Mouse (Mus musculus) hindbrain, embryonic 10.5 days (tissue): Measurements from ENCODE around the gene Gm20772. TPM values are rescaled to one million over a fixed set of nuclear protein-coding genes. Genes with fewer than 3 reads are reported as not detected.
"Not testable (repeated sequence)": the region's sequence is repeated elsewhere in the genome, so short reads cannot be mapped to it uniquely, and the experiment has no call there.

Source experiments
- DNase-seq: peaks from one replicate; pipeline ENCODE4 v3.0.0-alpha.2; 2017; ENCODE audit warnings: low spot score
- H3K27ac ChIP-seq: fragments of 300-500 bp; sonication (generic); 2 replicates; pipeline ENCODE4 v1.5.1; 2016; ENCODE audit warnings: mild to moderate bottlenecking, moderate library complexity
- H3K27me3 ChIP-seq: fragments of 300-500 bp; sonication (generic); 2 replicates; pipeline ENCODE4 v1.6.1; 2016; ENCODE audit warnings: mild to moderate bottlenecking; ENCODE audit not compliant: poor library complexity, insufficient read depth, severe bottlenecking
- H3K36me3 ChIP-seq: fragments of 300-500 bp; sonication (generic); 2 replicates; pipeline ENCODE4 v1.6.1; 2016; ENCODE audit warnings: mild to moderate bottlenecking, moderate library complexity
- H3K4me1 ChIP-seq: fragments of 300-500 bp; sonication (generic); replicated peaks from 2 replicates; pipeline ENCODE4 v1.6.1; 2016; ENCODE audit warnings: mild to moderate bottlenecking
- H3K4me3 ChIP-seq: fragments of 300-500 bp; sonication (generic); 2 replicates; pipeline ENCODE4 v1.5.1; 2016; ENCODE audit warnings: mild to moderate bottlenecking, moderate library complexity
- H3K9me3 ChIP-seq: fragments of 300-500 bp; sonication (generic); 2 replicates; pipeline ENCODE4 v1.6.1; 2016; ENCODE audit warnings: mild to moderate bottlenecking, moderate library complexity
- WGBS: fragments of 180-500 bp; shearing (Covaris S2); methylation state at CpG from one replicate; pipeline ENCODE4 v1.1.7; 2016; 5-methylcytosine and 5-hydroxymethylcytosine counted together
- polyA plus RNA-seq: library from polyadenylated mRNA; unstranded; fragments of >200 nt; fragmentation: Nextera tagmentation; extraction: Ambion mirVana; gene quantifications from 2 replicates; pipeline ENCODE4 v1.2.1, GENCODE M21; 2016

Gene Gm20772
- polyA plus RNA-seq, result not detected in 2 replicates

- not testable (repeated sequence) for DNase-seq, H3K27me3 ChIP-seq, H3K4me3 ChIP-seq, H3K36me3 ChIP-seq, H3K9me3 ChIP-seq, H3K27ac ChIP-seq, H3K4me1 ChIP-seq
These were observed at the start of gene Gm20772, which contains the start of gene Gm20831 for GRCm38 (mm10) chrY:17874441-17874840. Gene Gm20772, plus strand, starts transcription at chrY:17874741. Gene Gm20831, plus strand, starts transcription at chrY:17874741.

DNA sequence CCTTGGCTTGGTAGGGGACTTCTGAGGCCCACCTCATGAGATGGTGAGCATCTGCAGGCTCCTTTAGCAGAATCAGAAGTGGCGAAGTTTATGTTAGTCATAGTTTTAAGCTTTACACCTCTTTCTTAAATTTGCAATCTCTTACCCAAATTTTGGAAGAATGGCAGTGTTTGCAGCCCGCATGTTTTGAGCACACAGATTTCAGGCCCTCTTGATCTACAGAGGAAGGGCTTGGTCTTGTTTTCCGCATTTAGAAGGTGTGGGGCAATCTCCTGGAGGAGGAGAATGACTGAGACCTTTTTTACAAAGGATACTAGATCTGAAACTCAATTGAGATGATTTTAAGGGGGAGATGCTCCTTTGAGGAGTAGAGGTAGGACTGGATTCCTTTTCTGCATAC, 28.4 kb upstream of the Gm20772 start, which contains the start of gene Gm21904:
Gene Gm21904, minus strand, starts transcription at position 101 of the 400 bp plus-strand sequence.
- H3K27ac ChIP-seq, H3K27me3 ChIP-seq, H3K4me1 ChIP-seq, DNase-seq, H3K9me3 ChIP-seq, H3K4me3 ChIP-seq, H3K36me3 ChIP-seq: not testable (repeated sequence)
- no CpG with 5 or more reads among the region's 3 CpGs for WGBS

Other genes starting within 250 kb of the Gm20772 start
- not detected in 2 replicates for gene Gm21904, start 28.5 kb upstream of the Gm20772 start, polyA plus RNA-seq
- gene Gm20831, start within 50 bp of the Gm20772 start, polyA plus RNA-seq, result not detected in 2 replicates
- not detected in 2 replicates for gene Srsy, start 62.6 kb downstream of the Gm20772 start, polyA plus RNA-seq
- not detected in 2 replicates for gene Gm21764, start 187.1 kb downstream of the Gm20772 start, polyA plus RNA-seq
- not detected in 2 replicates for gene Ssty1, start 214.4 kb downstream of the Gm20772 start, polyA plus RNA-seq